Mouse (Mus musculus): ENCODE results near the gene Med14. TPM values are rescaled to one million over a fixed set of nuclear protein-coding genes. Genes with fewer than 3 reads are reported as not detected.

Gene Med14
- polyA plus RNA-seq, 1 experiment from 2014 or later, result 10.8 TPM

- no peaks in the 10 kb centered on the region for H3K27me3 ChIP-seq (replicated peaks)
- no peaks in the 10 kb centered on the region for H3K9me3 ChIP-seq
- no peaks in the 10 kb centered on the region for H3K4me1 ChIP-seq
- H3K27ac ChIP-seq, result no peak overlapping the region
- no peak overlapping the region for H3K4me3 ChIP-seq (replicated peaks)
- WGBS, result 89% methylated on average over 16 of the region's 16 CpGs
- H3K4me2 ChIP-seq, result no peak overlapping the region
- H3K36me3 ChIP-seq, result no peaks in the 10 kb centered on the region
- no peak for ATAC-seq (ENCODE audit: insufficient read depth, low FRiP score, low read depth)
- H3K9ac ChIP-seq, result no peak overlapping the region
Measured at GRCm38 (mm10) chrX:12651906-12652305, 110.0 kb downstream of the Med14 start.

GRCm38 (mm10) chrX:12645531-12646304, 116.2 kb downstream of the Med14 start:
- ATAC-seq (ENCODE audit: insufficient read depth, low FRiP score, low read depth), result no peak
- H3K27ac ChIP-seq, result no peak overlapping the region
- no peaks in the 10 kb centered on the region for H3K9me3 ChIP-seq
- no peaks in the 10 kb centered on the region for H3K4me1 ChIP-seq
- no peak overlapping the region for H3K4me2 ChIP-seq
- no peak overlapping the region for H3K9ac ChIP-seq
- 61% methylated on average over 12 of the region's 12 CpGs for WGBS
- H3K27me3 ChIP-seq (replicated peaks), result no peaks in the 10 kb centered on the region
- no peaks in the 10 kb centered on the region for H3K36me3 ChIP-seq
- no peak overlapping the region for H3K4me3 ChIP-seq (replicated peaks)

GRCm38 (mm10) chrX:12644976-12645375, 116.9 kb downstream of the Med14 start:
- ATAC-seq (ENCODE audit: insufficient read depth, low FRiP score, low read depth), result no peak
- Histone ChIP-seq H3K4me3 (replicated peaks) (no peak overlapping the region), H3K27me3 (replicated peaks) (no peaks in the 10 kb centered on the region), H3K9ac (no peak overlapping the region), H3K4me2 (no peak overlapping the region), H3K36me3 (no peaks in the 10 kb centered on the region), H3K9me3 (no peaks in the 10 kb centered on the region), H3K4me1 (no peaks in the 10 kb centered on the region), H3K27ac (no peak overlapping the region)
- 42% methylated on average over 2 of the region's 2 CpGs for WGBS

Other genes with a start within 250 kb of the Med14 start
- gene Atp6ap2, start 174.3 kb downstream of the Med14 start, polyA plus RNA-seq (2015; fragmentation: Nextera tagmentation; extraction: Ambion mirVana), result 116 and 124 TPM in 2 replicates
- 32.5 and 37.7 TPM in 2 replicates for gene 1810030O07Rik, start 88.4 kb downstream of the Med14 start, polyA plus RNA-seq (2015; fragmentation: Nextera tagmentation; extraction: Ambion mirVana)